Mouse (Mus musculus) lung, adult 2 months (tissue): ENCODE measurements around the gene Igsf21. TPM values are rescaled to one million over a fixed set of nuclear protein-coding genes. Genes with fewer than 3 reads are reported as not detected.

Experiments
- DNase-seq: peaks from one replicate; pipeline ENCODE4 v3.0.0; 2022
- H3K4me1 ChIP-seq: fragments of 200-500 bp; 2 replicates; pipeline ENCODE4 v1.6.1; 2011; ENCODE audit warnings: low read length; ENCODE audit not compliant: control insufficient read depth, insufficient read depth
- H3K4me3 ChIP-seq: fragments of 200-500 bp; replicated peaks from 2 replicates; pipeline ENCODE3; 2011; ENCODE audit warnings: low read depth, mild to moderate bottlenecking, control low read depth, low read length; ENCODE audit errors: extremely low read depth
- CTCF ChIP-seq: fragments of 200-500 bp; IDR thresholded peaks from 2 replicates; pipeline ENCODE4 v1.5.1; 2011; ENCODE audit warnings: mild to moderate bottlenecking, low read length, control low read depth; ENCODE audit not compliant: insufficient read depth
- POLR2A ChIP-seq: fragments of 200-500 bp; IDR thresholded peaks from 2 replicates; pipeline ENCODE4 v1.6.1; 2011; ENCODE audit warnings: low read depth, mild to moderate bottlenecking, control low read depth, low read length, borderline replicate concordance; ENCODE audit errors: extremely low read depth
- WGBS: fragments of 180-500 bp; shearing (Covaris S2); methylation state at CpG from one replicate; pipeline ENCODE4 v1.1.7; 2018; 5-methylcytosine and 5-hydroxymethylcytosine counted together
- polyA plus RNA-seq: library from polyadenylated mRNA; depleted of rRNA; stranded (reverse); fragments of >200 nt; gene quantifications from 2 replicates; pipeline ENCODE4 v1.2.3, GENCODE M21; 2012

The Igsf21 gene
- polyA plus RNA-seq, 1 experiment: 0.26 TPM

- no peak for DNase-seq
- H3K4me1 ChIP-seq: no peaks in the 10 kb centered on the region
- H3K4me3 ChIP-seq: no peak overlapping the region
- 21% methylated on average over 17 of the region's 17 CpGs for WGBS
- no peak for TF ChIP-seq CTCF
- no peak for TF ChIP-seq POLR2A
Observed at GRCm38 (mm10) chr4:140071047-140071446, 175.5 kb downstream of the Igsf21 start.

- no peak for DNase-seq
- no peaks in the 10 kb centered on the region for H3K4me1 ChIP-seq
- TF ChIP-seq CTCF (no peak), POLR2A (no peak)
- H3K4me3 ChIP-seq: no peak overlapping the region
- 29% methylated on average over 10 of the region's 10 CpGs for WGBS
Observed at GRCm38 (mm10) chr4:140070331-140070652, 176.3 kb downstream of the Igsf21 start.

- H3K4me3 ChIP-seq: no peak overlapping the region
- no peak for DNase-seq
- 10% methylated on average over 15 of the region's 15 CpGs for WGBS
- TF ChIP-seq CTCF (no peak), POLR2A (no peak)
- H3K4me1 ChIP-seq: no peaks in the 10 kb centered on the region
Observed at GRCm38 (mm10) chr4:140069563-140070330, 176.8 kb downstream of the Igsf21 start.

GRCm38 (mm10) chr4:140068468-140068867 lies 178.1 kb downstream of the Igsf21 start:
- no peak overlapping the region for H3K4me3 ChIP-seq
- no peaks in the 10 kb centered on the region for H3K4me1 ChIP-seq
- no peak for DNase-seq
- WGBS: 90% methylated on average over 6 of the region's 6 CpGs
- no peak for TF ChIP-seq POLR2A
- peak; percentile 5; the same call in 1 of the 2 replicates for TF ChIP-seq CTCF

GRCm38 (mm10) chr4:140066011-140066410 lies 180.6 kb downstream of the Igsf21 start:
- Histone ChIP-seq H3K4me1 (no peaks in the 10 kb centered on the region), H3K4me3 (no peak overlapping the region)
- TF ChIP-seq CTCF (no peak), POLR2A (no peak)
- no peak for DNase-seq
- 76% methylated on average over 12 of the region's 12 CpGs for WGBS

GRCm38 (mm10) chr4:140063153-140063671 lies 183.4 kb downstream of the Igsf21 start:
- WGBS: 79% methylated on average over 13 of the region's 13 CpGs
- no peaks in the 10 kb centered on the region for H3K4me1 ChIP-seq
- TF ChIP-seq POLR2A (no peak), CTCF (no peak)
- DNase-seq: no peak
- H3K4me3 ChIP-seq: no peak overlapping the region

- WGBS: 85% methylated on average over 5 of the region's 5 CpGs
- no peak overlapping the region for H3K4me3 ChIP-seq
- no peak for DNase-seq
- no peaks in the 10 kb centered on the region for H3K4me1 ChIP-seq
- TF ChIP-seq POLR2A (no peak), CTCF (no peak)
Observed at GRCm38 (mm10) chr4:140060251-140060650, 186.3 kb downstream of the Igsf21 start.

GRCm38 (mm10) chr4:140053042-140053441 lies 193.5 kb downstream of the Igsf21 start:
- DNase-seq: no peak
- no peak overlapping the region for H3K4me3 ChIP-seq
- 76% methylated on average over 7 of the region's 7 CpGs for WGBS
- H3K4me1 ChIP-seq: no peaks in the 10 kb centered on the region
- TF ChIP-seq POLR2A (no peak), CTCF (no peak)

- Histone ChIP-seq H3K4me1 (no peaks in the 10 kb centered on the region), H3K4me3 (no peak overlapping the region)
- no peak for DNase-seq
- WGBS: 63% methylated on average over 11 of the region's 11 CpGs
- TF ChIP-seq POLR2A (no peak), CTCF (peak; percentile 22; the same call in 1 of the 2 replicates)
Observed at GRCm38 (mm10) chr4:140052575-140052974, 194.0 kb downstream of the Igsf21 start.

- WGBS: 59% methylated on average over 10 of the region's 10 CpGs
- no peak overlapping the region for H3K4me3 ChIP-seq
- TF ChIP-seq CTCF: no peak
- no peak for TF ChIP-seq POLR2A
- no peak for DNase-seq
- H3K4me1 ChIP-seq: no peaks in the 10 kb centered on the region
Observed at GRCm38 (mm10) chr4:140047807-140048362, 198.7 kb downstream of the Igsf21 start.

- no peak for TF ChIP-seq POLR2A
- TF ChIP-seq CTCF: no peak
- WGBS: 37% methylated on average over 12 of the region's 12 CpGs
- DNase-seq: no peak
- no peaks in the 10 kb centered on the region for H3K4me1 ChIP-seq
- H3K4me3 ChIP-seq: no peak overlapping the region
Observed at GRCm38 (mm10) chr4:140043953-140044352, 202.6 kb downstream of the Igsf21 start.
